Mouse (Mus musculus): ENCODE measurements around the gene Pxylp1. TPM values are rescaled to one million over a fixed set of nuclear protein-coding genes. Genes with fewer than 3 reads are reported as not detected.

Gene Pxylp1
- polyA plus RNA-seq, 1 experiment from 2014 or later: 34.7 TPM

DNA sequence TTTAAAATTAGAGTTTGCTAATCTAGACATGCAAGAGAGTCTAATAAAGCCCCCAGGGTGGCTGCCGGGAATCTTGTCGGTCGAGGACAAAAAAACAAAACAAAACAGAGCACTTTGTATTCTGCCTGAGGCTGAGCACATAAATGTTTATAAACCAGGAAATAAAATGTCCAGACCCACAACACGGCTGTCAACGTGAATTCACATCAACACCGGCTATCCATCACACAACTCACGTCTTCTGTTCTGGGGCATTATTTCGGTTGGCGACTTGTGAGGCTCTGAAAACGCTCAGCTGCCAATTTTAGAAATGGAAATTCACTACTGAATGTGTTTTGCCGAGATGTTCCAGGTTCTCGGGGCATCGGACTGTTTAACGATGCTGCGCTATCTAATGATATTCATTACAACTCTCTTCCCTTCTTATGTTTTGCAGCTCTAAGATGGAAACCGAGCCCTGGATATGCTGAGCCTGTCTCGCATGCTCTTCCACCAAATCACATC is 61.6 kb downstream of the Pxylp1 start:
- Histone ChIP-seq H3K9ac (ENCODE audit: low read depth, low read length) (no peak overlapping the region), H3K4me2 (ENCODE audit: low read depth, low read length) (no peak overlapping the region), H3K27ac (replicated peaks; ENCODE audit: low read depth, low read length) (no peak overlapping the region), H3K27me3 (replicated peaks; ENCODE audit: control insufficient read depth, insufficient read depth, low read length) (no peaks in the 10 kb centered on the region), H3K4me1 (ENCODE audit: control insufficient read depth, insufficient read depth, low read length) (peaks cover 16% of the 10 kb centered on the region), H3K9me3 (ENCODE audit: control insufficient read depth, low read length) (no peaks in the 10 kb centered on the region), H3K36me3 (ENCODE audit: control insufficient read depth, insufficient read depth, low read length) (no peaks in the 10 kb centered on the region), H3K4me3 (ENCODE audit: low read depth, low read length) (no peak overlapping the region)
- DNase-seq (ENCODE audit: low spot score) (no peak), ATAC-seq (ENCODE audit: low read depth) (no peak)
- 58% methylated on average over 17 of the region's 17 CpGs for WGBS

DNA sequence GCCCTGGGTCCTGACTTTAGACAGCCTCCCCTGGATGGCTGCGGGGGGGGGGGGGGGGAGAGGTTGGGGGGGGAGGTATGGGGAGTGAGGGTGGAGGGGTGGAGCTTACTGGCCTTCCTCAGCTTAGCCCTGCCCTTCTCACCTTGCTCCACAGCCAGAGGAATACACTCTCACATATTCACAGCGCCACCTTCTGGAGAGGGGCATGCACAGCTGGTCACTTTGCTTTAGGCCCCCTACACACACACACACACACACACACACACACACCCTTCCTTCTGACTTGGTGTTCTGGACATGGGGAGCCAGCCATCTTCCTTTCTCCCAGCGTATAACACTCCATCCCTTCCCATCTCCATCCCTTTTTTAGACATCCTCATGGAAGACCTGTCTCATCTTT is 62.8 kb downstream of the Pxylp1 start:
- no peak overlapping the region for H3K9ac ChIP-seq (ENCODE audit: low read depth, low read length)
- WGBS: 92% methylated on average over 1 of the region's 3 CpGs
- no peak overlapping the region for H3K27ac ChIP-seq (replicated peaks; ENCODE audit: low read depth, low read length)
- DNase-seq (ENCODE audit: low spot score): no peak
- H3K4me1 ChIP-seq (ENCODE audit: control insufficient read depth, insufficient read depth, low read length): peaks cover 16% of the 10 kb centered on the region
- H3K9me3 ChIP-seq (ENCODE audit: control insufficient read depth, low read length): no peaks in the 10 kb centered on the region
- H3K4me2 ChIP-seq (ENCODE audit: low read depth, low read length): no peak overlapping the region
- no peak overlapping the region for H3K4me3 ChIP-seq (ENCODE audit: low read depth, low read length)
- no peaks in the 10 kb centered on the region for H3K27me3 ChIP-seq (replicated peaks; ENCODE audit: control insufficient read depth, insufficient read depth, low read length)
- 0 out of 2 replicates have a peak, but pooled peaks cover 6% of the 10 kb centered on the region for H3K36me3 ChIP-seq (ENCODE audit: control insufficient read depth, insufficient read depth, low read length)
- ATAC-seq (ENCODE audit: low read depth): no peak

DNA sequence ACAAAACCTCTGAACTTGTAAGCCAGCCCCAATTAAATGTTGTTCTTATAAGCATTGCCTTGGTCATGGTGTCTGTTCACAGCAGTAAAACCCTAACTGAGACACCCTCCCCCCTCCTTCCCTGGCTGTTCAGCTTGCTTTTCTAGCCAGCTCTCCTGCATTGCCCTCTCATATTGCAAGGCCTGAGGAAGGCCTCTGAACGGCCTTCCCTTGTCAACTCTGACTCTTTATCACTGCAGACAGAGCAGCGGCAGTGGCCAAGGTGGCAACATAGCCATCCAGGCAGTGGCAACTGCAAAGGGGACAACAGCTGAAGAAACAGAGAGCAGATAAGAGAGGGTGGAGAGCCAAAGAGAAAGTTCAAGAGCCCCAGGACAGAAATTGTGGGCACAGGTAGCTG is 64.4 kb downstream of the Pxylp1 start:
- DNase-seq (ENCODE audit: low spot score): no peak
- ATAC-seq (ENCODE audit: low read depth): no peak
- 56% methylated on average over 2 of the region's 2 CpGs for WGBS
- 0 out of 2 replicates have a peak, but pooled peaks cover 8% of the 10 kb centered on the region for H3K36me3 ChIP-seq (ENCODE audit: control insufficient read depth, insufficient read depth, low read length)
- H3K9me3 ChIP-seq (ENCODE audit: control insufficient read depth, low read length): no peaks in the 10 kb centered on the region
- H3K4me3 ChIP-seq (ENCODE audit: low read depth, low read length): no peak overlapping the region
- no peaks in the 10 kb centered on the region for H3K27me3 ChIP-seq (replicated peaks; ENCODE audit: control insufficient read depth, insufficient read depth, low read length)
- no peak overlapping the region for H3K27ac ChIP-seq (replicated peaks; ENCODE audit: low read depth, low read length)
- no peak overlapping the region for H3K9ac ChIP-seq (ENCODE audit: low read depth, low read length)
- peaks cover 10% of the 10 kb centered on the region; the same call in 1 of the 2 replicates for H3K4me1 ChIP-seq (ENCODE audit: control insufficient read depth, insufficient read depth, low read length)
- no peak overlapping the region for H3K4me2 ChIP-seq (ENCODE audit: low read depth, low read length)

DNA sequence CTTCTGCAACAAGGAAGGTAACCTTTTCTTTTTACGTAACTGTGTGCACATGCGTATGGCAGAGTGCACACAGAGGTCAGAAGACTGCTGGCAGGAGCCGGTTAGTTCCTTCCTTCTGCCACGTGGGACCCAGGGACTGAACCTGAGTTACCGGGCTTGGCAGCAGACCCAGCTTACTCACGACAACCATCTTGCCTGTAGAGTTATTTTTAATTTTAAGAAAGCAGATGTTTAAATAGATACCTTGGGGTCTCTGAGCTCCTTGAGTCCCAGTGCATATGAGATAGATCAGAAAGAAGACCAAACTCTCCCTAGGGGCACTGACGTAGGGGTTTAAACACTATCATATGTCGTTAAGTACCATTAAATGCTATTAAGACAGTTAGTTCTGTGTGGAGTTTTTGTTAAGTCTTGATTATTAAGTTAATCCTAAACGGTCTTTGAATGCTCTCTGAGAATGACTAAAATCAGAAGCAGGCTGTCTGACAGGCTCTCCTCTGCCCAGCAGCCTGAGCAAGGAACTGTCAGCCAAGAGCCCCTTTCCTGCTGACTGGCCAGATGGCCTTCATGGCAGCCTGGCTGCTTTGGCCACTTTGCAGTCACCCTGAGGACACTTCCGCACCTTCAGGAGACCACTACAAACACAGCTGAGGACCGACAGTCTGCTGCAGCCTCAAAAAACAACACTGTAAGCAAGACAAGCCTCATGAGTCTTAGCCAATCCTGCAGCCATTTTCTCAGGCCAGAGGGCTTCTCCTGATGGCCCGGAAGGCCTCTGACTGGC is 65.3 kb downstream of the Pxylp1 start:
- no peak overlapping the region for H3K4me2 ChIP-seq (ENCODE audit: low read depth, low read length)
- H3K9me3 ChIP-seq (ENCODE audit: control insufficient read depth, low read length): no peaks in the 10 kb centered on the region
- H3K36me3 ChIP-seq (ENCODE audit: control insufficient read depth, insufficient read depth, low read length): 0 out of 2 replicates have a peak, but pooled peaks cover 8% of the 10 kb centered on the region
- DNase-seq (ENCODE audit: low spot score) (no peak), ATAC-seq (ENCODE audit: low read depth) (peak; percentile 28; the same call in 1 of the 2 replicates)
- no peak overlapping the region for H3K4me3 ChIP-seq (ENCODE audit: low read depth, low read length)
- no peak overlapping the region for H3K9ac ChIP-seq (ENCODE audit: low read depth, low read length)
- H3K27ac ChIP-seq (replicated peaks; ENCODE audit: low read depth, low read length): peak overlapping the region; percentile 39; the same call in 1 of the 2 replicates
- WGBS: 32% methylated on average over 12 of the region's 12 CpGs
- peaks cover 10% of the 10 kb centered on the region; the same call in 1 of the 2 replicates for H3K4me1 ChIP-seq (ENCODE audit: control insufficient read depth, insufficient read depth, low read length)
- no peaks in the 10 kb centered on the region for H3K27me3 ChIP-seq (replicated peaks; ENCODE audit: control insufficient read depth, insufficient read depth, low read length)

DNA sequence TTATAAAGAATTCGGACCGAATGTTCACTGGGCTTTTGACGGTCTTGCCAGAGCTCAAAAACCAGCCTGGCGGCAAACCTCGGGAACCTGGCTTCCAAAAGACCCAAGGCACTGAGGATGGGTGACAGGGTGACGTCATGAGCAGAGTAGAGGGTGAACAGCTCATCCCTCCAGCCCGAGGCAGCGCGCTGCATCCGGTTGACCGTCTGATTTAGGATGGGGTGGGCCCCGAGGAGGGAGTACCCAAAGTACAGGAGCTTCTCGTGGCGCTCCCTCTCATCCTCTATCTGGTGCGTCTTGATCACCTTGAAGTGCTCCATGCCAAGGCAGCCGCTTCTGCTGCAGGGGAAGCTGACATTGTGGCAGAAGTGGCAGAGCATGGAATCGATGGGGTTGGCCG is 67.6 kb downstream of the Pxylp1 start:
- Histone ChIP-seq H3K27ac (replicated peaks; ENCODE audit: low read depth, low read length) (no peak overlapping the region), H3K4me3 (ENCODE audit: low read depth, low read length) (no peak overlapping the region), H3K4me1 (ENCODE audit: control insufficient read depth, insufficient read depth, low read length) (peaks cover 10% of the 10 kb centered on the region; the same call in 1 of the 2 replicates), H3K27me3 (replicated peaks; ENCODE audit: control insufficient read depth, insufficient read depth, low read length) (no peaks in the 10 kb centered on the region), H3K36me3 (ENCODE audit: control insufficient read depth, insufficient read depth, low read length) (0 out of 2 replicates have a peak, but pooled peaks cover 8% of the 10 kb centered on the region), H3K4me2 (ENCODE audit: low read depth, low read length) (no peak overlapping the region), H3K9ac (ENCODE audit: low read depth, low read length) (no peak overlapping the region), H3K9me3 (ENCODE audit: control insufficient read depth, low read length) (no peaks in the 10 kb centered on the region)
- ATAC-seq (ENCODE audit: low read depth) (no peak), DNase-seq (ENCODE audit: low spot score) (no peak)
- 95% methylated on average over 18 of the region's 18 CpGs for WGBS

DNA sequence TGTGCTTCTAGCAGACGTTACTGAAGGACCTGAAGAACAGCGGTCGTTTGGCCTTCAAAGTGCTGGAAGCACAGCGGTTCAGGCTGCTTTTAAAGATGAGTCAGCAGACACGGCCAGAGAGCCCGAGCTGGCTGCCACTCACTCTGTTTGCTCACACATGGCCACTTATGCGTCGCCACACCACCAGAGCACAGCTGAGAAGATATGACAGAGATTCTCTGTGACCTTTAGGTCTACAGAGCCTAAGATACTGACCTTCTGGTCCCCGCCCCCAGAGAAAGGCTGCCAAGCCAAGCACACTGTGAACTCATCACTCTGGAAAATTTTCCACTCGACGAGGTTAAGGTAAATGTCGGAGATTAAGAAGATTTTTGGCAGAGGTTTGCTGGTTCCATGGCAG is 68.4 kb downstream of the Pxylp1 start:
- Histone ChIP-seq H3K36me3 (ENCODE audit: control insufficient read depth, insufficient read depth, low read length) (0 out of 2 replicates have a peak, but pooled peaks cover 8% of the 10 kb centered on the region), H3K27me3 (replicated peaks; ENCODE audit: control insufficient read depth, insufficient read depth, low read length) (no peaks in the 10 kb centered on the region), H3K4me3 (ENCODE audit: low read depth, low read length) (no peak overlapping the region), H3K4me2 (ENCODE audit: low read depth, low read length) (no peak overlapping the region), H3K4me1 (ENCODE audit: control insufficient read depth, insufficient read depth, low read length) (peaks cover 10% of the 10 kb centered on the region; the same call in 1 of the 2 replicates), H3K9me3 (ENCODE audit: control insufficient read depth, low read length) (no peaks in the 10 kb centered on the region), H3K27ac (replicated peaks; ENCODE audit: low read depth, low read length) (no peak overlapping the region), H3K9ac (ENCODE audit: low read depth, low read length) (no peak overlapping the region)
- ATAC-seq (ENCODE audit: low read depth) (peak; percentile 20; the same call in 1 of the 2 replicates), DNase-seq (ENCODE audit: low spot score) (no peak)
- WGBS: 70% methylated on average over 12 of the region's 12 CpGs

DNA sequence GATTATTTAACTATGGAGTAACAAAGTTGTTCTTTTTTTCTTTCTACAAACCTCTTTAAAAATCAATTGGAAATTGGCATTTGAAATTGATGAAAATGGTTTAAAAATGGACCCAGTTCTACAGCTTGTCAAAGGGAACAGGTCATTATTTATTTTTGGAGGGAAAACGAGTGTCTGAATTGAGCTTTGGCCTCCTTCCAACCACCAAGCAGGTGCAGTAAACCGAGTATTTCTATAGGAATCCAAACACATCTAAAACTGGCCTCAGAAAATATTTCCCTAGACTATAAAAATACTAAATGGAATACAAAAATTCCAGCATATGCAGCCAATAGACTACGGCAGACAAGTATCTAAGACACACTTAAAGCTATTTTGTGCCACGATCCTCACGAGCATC is 68.9 kb downstream of the Pxylp1 start:
- H3K9ac ChIP-seq (ENCODE audit: low read depth, low read length): no peak overlapping the region
- ATAC-seq (ENCODE audit: low read depth) (no peak), DNase-seq (ENCODE audit: low spot score) (no peak)
- H3K9me3 ChIP-seq (ENCODE audit: control insufficient read depth, low read length): no peaks in the 10 kb centered on the region
- 0 out of 2 replicates have a peak, but pooled peaks cover 8% of the 10 kb centered on the region for H3K36me3 ChIP-seq (ENCODE audit: control insufficient read depth, insufficient read depth, low read length)
- H3K4me2 ChIP-seq (ENCODE audit: low read depth, low read length): no peak overlapping the region
- WGBS: 68% methylated on average over 5 of the region's 5 CpGs
- H3K27me3 ChIP-seq (replicated peaks; ENCODE audit: control insufficient read depth, insufficient read depth, low read length): no peaks in the 10 kb centered on the region
- peaks cover 10% of the 10 kb centered on the region; the same call in 1 of the 2 replicates for H3K4me1 ChIP-seq (ENCODE audit: control insufficient read depth, insufficient read depth, low read length)
- H3K27ac ChIP-seq (replicated peaks; ENCODE audit: low read depth, low read length): no peak overlapping the region
- H3K4me3 ChIP-seq (ENCODE audit: low read depth, low read length): no peak overlapping the region

DNA sequence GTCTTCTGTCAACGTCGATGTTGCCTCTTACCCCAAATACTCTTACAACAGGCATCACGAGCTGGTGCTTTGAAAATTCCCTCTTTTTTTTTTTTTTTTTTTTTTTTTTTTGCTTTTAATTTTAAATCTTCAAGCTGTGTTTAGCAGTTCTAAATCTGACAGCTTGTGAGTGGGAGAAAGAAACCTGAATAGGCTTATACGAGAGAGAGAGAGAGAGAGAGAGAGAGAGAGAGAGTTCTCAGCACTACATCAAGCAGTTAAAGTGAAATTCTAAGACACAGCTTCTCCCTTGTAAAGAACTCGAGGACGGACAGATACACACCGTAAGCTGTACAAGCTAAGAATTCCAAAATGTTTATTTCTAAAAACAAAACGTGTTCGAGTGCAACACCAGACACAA is 69.5 kb downstream of the Pxylp1 start:
- Histone ChIP-seq H3K27ac (replicated peaks; ENCODE audit: low read depth, low read length) (no peak overlapping the region), H3K27me3 (replicated peaks; ENCODE audit: control insufficient read depth, insufficient read depth, low read length) (no peaks in the 10 kb centered on the region), H3K36me3 (ENCODE audit: control insufficient read depth, insufficient read depth, low read length) (0 out of 2 replicates have a peak, but pooled peaks cover 8% of the 10 kb centered on the region), H3K4me1 (ENCODE audit: control insufficient read depth, insufficient read depth, low read length) (peaks cover 10% of the 10 kb centered on the region; the same call in 1 of the 2 replicates), H3K9ac (ENCODE audit: low read depth, low read length) (no peak overlapping the region), H3K4me3 (ENCODE audit: low read depth, low read length) (no peak overlapping the region), H3K4me2 (ENCODE audit: low read depth, low read length) (no peak overlapping the region), H3K9me3 (ENCODE audit: control insufficient read depth, low read length) (no peaks in the 10 kb centered on the region)
- ATAC-seq (ENCODE audit: low read depth): no peak
- 81% methylated on average over 9 of the region's 9 CpGs for WGBS
- no peak for DNase-seq (ENCODE audit: low spot score)
